Mouse (Mus musculus): ENCODE results near the gene Abca13. TPM values are rescaled to one million over a fixed set of nuclear protein-coding genes. Genes with fewer than 3 reads are reported as not detected.

The Abca13 gene
- polyA plus RNA-seq, 1 experiment from 2014 or later, result not detected

DNA sequence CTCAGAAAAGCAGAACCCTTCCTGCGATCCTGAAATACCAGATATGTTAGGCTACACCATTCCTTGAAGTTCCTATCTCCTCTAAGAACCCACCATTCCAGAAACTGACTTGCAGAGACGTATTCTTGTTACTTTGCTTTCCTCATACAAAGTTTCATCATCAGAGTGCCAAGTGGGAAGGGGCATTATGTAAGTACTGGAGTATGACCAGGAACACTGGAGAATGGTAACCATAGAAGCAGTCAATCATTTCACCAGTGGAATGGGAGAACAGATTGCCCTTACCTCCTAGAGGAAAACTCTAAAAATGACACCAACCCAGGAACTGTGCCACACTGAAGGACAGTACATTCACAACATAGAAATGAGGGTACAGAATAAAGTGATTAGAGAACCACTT, 368.3 kb downstream of the Abca13 start:
- Histone ChIP-seq H3K36me3 (no peaks in the 10 kb centered on the region), H3K9ac (replicated peaks) (no peak overlapping the region), H3K27me3 (no peaks in the 10 kb centered on the region), H3K27ac (replicated peaks) (no peak overlapping the region), H3K4me2 (replicated peaks) (no peak overlapping the region), H3K4me3 (no peak overlapping the region), H3K4me1 (no peaks in the 10 kb centered on the region), H3K9me3 (no peaks in the 10 kb centered on the region)
- 89% methylated on average over 2 of the region's 2 CpGs for WGBS
- ATAC-seq (ENCODE audit: low FRiP score, low read depth), result no peak

DNA sequence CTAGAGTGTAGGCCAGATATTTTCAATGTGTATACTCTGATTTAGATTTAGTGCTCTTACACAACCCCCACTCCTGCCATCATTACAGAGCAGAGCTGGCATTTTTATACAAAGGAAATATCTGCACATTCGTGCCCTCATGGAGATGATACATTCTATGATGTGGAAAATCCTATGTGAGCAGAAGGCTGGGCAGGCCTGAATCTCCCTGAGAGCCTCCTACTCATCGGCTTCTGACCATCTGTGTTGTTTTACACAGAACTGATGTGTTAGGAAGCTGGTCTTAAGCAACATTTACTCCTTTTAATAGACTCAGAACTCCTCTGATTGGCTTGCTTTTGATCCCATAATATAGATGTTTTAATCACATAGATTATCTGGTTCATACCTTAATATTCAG, 376.6 kb downstream of the Abca13 start:
- no peaks in the 10 kb centered on the region for H3K9me3 ChIP-seq
- H3K27me3 ChIP-seq, result no peaks in the 10 kb centered on the region
- H3K4me3 ChIP-seq, result no peak overlapping the region
- ATAC-seq (ENCODE audit: low FRiP score, low read depth), result no peak
- H3K4me2 ChIP-seq (replicated peaks), result no peak overlapping the region
- H3K36me3 ChIP-seq, result no peaks in the 10 kb centered on the region
- no peak overlapping the region for H3K9ac ChIP-seq (replicated peaks)
- 86% methylated on average over 2 of the region's 2 CpGs for WGBS
- no peak overlapping the region for H3K27ac ChIP-seq (replicated peaks)
- H3K4me1 ChIP-seq, result no peaks in the 10 kb centered on the region

DNA sequence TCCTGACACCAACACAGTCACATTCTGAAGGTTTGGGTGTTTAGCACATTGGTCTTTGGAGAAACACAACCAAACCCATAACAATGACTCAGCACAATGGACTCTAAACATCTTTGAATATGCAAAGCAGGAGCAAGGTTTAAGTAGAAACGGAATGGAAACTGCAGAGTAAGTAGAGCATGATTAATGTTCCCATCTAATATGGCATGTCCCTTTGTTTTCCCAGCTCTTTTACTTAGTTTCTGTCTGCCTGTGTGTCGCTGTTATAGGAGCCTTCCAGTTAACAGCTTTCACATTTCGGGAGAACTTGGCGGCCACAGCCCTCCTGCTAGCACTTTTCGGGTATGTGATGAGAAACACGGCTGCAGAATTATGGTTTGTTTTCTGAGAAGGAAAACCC, 378.6 kb downstream of the Abca13 start:
- no peak overlapping the region for H3K9ac ChIP-seq (replicated peaks)
- no peak overlapping the region for H3K4me3 ChIP-seq
- no peak for ATAC-seq (ENCODE audit: low FRiP score, low read depth)
- no peaks in the 10 kb centered on the region for H3K9me3 ChIP-seq
- WGBS, result 76% methylated on average over 6 of the region's 6 CpGs
- H3K4me2 ChIP-seq (replicated peaks), result no peak overlapping the region
- no peaks in the 10 kb centered on the region for H3K27me3 ChIP-seq
- H3K4me1 ChIP-seq, result no peaks in the 10 kb centered on the region
- H3K27ac ChIP-seq (replicated peaks), result no peak overlapping the region
- no peaks in the 10 kb centered on the region for H3K36me3 ChIP-seq

DNA sequence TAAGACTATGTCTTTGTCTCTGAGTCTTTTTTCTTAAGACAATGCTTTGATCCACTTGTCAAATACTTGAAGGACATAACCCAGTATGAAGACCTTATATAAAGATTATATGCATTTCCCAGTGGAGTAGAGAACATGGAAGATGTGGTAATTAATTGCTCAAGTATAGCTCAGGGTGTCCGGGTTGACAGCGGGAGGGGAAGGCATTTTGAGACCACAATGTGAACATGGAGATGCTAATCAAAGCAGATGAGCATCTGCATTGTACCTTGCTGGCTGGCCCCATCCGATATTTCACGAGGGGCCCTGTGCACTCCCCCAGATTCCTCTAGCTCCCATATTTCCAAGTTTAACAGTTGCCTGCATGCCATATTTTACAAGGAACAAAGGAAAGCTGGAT, 383.2 kb downstream of the Abca13 start:
- Histone ChIP-seq H3K4me3 (no peak overlapping the region), H3K4me2 (replicated peaks) (no peak overlapping the region), H3K9me3 (no peaks in the 10 kb centered on the region), H3K36me3 (no peaks in the 10 kb centered on the region), H3K27ac (replicated peaks) (no peak overlapping the region), H3K9ac (replicated peaks) (no peak overlapping the region), H3K27me3 (no peaks in the 10 kb centered on the region), H3K4me1 (no peaks in the 10 kb centered on the region)
- peak; percentile 82 for ATAC-seq (ENCODE audit: low FRiP score, low read depth)
- 59% methylated on average over 4 of the region's 4 CpGs for WGBS

DNA sequence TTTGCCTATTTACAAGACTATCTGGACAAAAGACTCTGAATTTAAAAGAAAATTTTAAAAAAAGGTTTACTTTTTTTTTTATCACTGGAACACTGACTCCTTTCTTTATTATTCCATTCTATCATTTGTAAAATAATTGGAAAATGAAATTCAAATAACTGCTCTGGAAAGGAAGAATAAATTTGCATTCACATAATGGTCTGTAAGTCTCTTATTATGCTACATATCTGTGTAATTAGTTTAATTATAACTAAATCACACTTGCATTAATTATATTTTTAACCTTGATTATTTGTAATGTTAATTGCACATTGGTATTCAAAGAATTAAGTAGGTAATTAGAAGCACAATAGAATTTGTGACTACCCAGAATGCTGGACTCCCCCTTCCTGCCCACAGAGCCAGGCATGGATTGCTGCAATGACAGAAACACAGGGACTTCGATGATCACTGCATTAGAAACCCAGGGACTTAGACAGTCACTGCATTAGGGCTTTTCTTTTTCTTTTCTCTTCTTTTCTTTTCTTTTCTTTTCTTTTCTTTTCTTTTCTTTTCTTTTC, 400.1 kb downstream of the Abca13 start:
- no peak overlapping the region for H3K9ac ChIP-seq (replicated peaks)
- no peaks in the 10 kb centered on the region for H3K27me3 ChIP-seq
- H3K4me2 ChIP-seq (replicated peaks), result no peak overlapping the region
- no peaks in the 10 kb centered on the region for H3K4me1 ChIP-seq
- ATAC-seq (ENCODE audit: low FRiP score, low read depth), result peak; percentile 66; the same call in 1 of the 2 replicates
- H3K9me3 ChIP-seq, result no peaks in the 10 kb centered on the region
- H3K36me3 ChIP-seq, result no peaks in the 10 kb centered on the region
- WGBS, result 71% methylated on average over 1 of the region's 1 CpGs
- H3K4me3 ChIP-seq, result no peak overlapping the region
- H3K27ac ChIP-seq (replicated peaks), result no peak overlapping the region

DNA sequence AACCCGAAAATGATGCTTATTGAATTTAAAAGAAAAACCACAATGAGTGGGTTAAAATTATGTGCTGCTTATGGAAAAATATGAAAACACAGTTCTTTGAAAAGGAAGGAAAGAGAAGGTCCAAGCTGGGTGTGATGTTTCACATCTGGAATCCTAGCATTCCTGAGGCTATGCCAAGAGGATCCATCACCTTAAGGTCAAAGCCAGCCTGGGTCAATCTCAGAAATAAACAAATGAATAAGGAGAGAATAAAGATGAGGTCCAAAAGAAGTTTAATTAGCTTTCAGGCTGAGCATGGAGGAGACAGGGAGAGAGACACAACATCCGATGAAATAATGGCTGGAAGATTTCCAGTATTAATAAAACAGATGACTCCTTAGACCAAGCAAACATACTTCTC, 405.6 kb downstream of the Abca13 start:
- H3K36me3 ChIP-seq, result no peaks in the 10 kb centered on the region
- WGBS, result 67% methylated on average over 2 of the region's 2 CpGs
- no peak overlapping the region for H3K27ac ChIP-seq (replicated peaks)
- no peaks in the 10 kb centered on the region for H3K9me3 ChIP-seq
- no peak overlapping the region for H3K4me3 ChIP-seq
- ATAC-seq (ENCODE audit: low FRiP score, low read depth), result no peak
- H3K27me3 ChIP-seq, result no peaks in the 10 kb centered on the region
- no peaks in the 10 kb centered on the region for H3K4me1 ChIP-seq
- H3K4me2 ChIP-seq (replicated peaks), result no peak overlapping the region
- no peak overlapping the region for H3K9ac ChIP-seq (replicated peaks)

DNA sequence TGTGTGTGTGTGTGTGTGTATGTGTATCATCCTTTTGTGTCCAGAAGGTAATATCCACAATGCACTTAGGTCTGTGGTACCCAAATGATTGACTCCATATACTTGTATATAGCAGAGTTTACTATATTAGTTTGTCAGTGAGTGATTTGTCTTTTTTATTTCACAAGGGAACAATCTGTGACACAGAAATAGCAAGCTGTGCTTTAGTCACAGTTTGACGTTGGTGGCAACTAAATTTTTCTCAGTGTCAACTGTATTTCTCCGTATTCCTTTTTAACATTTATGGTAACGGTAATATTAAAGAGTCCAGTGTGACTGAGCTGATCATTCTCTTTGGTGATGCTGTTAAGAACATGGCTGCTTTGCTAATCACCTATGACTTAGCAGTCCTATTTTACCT, 409.4 kb downstream of the Abca13 start:
- Histone ChIP-seq H3K9ac (replicated peaks) (no peak overlapping the region), H3K27me3 (no peaks in the 10 kb centered on the region), H3K4me3 (no peak overlapping the region), H3K4me1 (no peaks in the 10 kb centered on the region), H3K36me3 (no peaks in the 10 kb centered on the region), H3K9me3 (no peaks in the 10 kb centered on the region), H3K27ac (replicated peaks) (no peak overlapping the region), H3K4me2 (replicated peaks) (no peak overlapping the region)
- ATAC-seq (ENCODE audit: low FRiP score, low read depth), result no peak
- 88% methylated on average over 3 of the region's 3 CpGs for WGBS

DNA sequence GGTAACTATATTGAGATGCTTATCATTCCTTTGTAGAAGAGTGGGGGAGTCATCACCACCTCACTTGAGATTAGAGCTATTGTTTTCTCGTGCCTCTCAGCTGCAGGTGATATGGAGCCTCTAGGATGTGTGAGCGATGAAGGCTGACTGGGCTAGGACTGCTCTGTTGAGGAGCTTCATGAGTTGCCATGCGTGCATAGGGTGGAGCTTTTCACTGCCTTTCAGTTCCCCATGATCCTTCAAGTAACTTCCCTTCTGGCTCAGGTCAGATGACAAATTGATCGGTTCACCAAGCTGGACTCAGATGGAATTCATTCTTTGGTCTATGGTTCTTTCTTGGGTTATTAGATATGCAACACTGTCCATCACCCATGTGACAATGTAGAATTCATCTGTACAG, 410.4 kb downstream of the Abca13 start:
- ATAC-seq (ENCODE audit: low FRiP score, low read depth), result no peak
- H3K27ac ChIP-seq (replicated peaks), result no peak overlapping the region
- H3K4me3 ChIP-seq, result no peak overlapping the region
- no peak overlapping the region for H3K9ac ChIP-seq (replicated peaks)
- H3K4me2 ChIP-seq (replicated peaks), result no peak overlapping the region
- H3K36me3 ChIP-seq, result no peaks in the 10 kb centered on the region
- no peaks in the 10 kb centered on the region for H3K27me3 ChIP-seq
- WGBS, result 81% methylated on average over 4 of the region's 4 CpGs
- H3K4me1 ChIP-seq, result no peaks in the 10 kb centered on the region
- no peaks in the 10 kb centered on the region for H3K9me3 ChIP-seq

DNA sequence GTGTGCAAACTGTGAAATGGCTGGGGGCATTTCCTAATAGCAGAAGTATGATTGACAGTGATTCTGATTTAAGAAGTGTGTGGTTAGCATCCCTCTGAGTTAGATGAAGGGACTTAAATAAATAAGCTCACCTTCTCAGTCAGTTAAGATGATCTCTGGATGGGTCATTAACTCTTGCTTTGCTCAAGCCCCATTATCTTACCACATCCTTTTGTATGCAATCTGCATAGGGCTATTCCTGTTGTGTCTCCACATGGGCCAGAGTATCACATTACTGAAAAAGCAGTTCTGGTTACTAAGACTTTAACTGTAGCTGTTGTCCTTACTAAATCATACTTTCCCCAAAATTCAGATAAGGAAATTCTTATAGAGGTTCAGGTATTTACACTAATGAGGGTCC, 416.5 kb downstream of the Abca13 start:
- Histone ChIP-seq H3K36me3 (no peaks in the 10 kb centered on the region), H3K9ac (replicated peaks) (no peak overlapping the region), H3K4me1 (no peaks in the 10 kb centered on the region), H3K4me3 (no peak overlapping the region), H3K27me3 (no peaks in the 10 kb centered on the region), H3K9me3 (no peaks in the 10 kb centered on the region), H3K4me2 (replicated peaks) (no peak overlapping the region), H3K27ac (replicated peaks) (no peak overlapping the region)
- ATAC-seq (ENCODE audit: low FRiP score, low read depth), result no peak

DNA sequence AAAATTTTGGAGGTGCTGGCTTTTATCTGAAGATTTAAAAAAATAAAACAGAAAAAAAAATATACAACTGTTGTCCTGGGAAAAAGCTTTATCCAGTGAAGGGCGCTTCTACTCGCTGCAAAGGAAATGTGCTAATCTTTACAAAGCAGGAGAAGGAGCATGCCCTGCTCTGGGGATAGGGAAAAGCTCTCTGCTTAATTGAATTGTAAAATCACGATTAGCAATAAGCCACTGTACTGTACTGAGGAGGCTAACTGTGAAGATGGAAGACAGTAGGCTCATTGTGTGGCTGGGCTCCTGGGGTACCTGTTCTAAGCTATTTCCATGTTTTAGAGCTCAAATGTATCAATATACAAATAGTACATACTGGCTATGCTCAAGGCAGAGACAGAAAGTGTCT, 417.3 kb downstream of the Abca13 start:
- Histone ChIP-seq H3K9me3 (no peaks in the 10 kb centered on the region), H3K4me3 (no peak overlapping the region), H3K36me3 (no peaks in the 10 kb centered on the region), H3K27ac (replicated peaks) (no peak overlapping the region), H3K9ac (replicated peaks) (no peak overlapping the region), H3K4me1 (no peaks in the 10 kb centered on the region), H3K27me3 (no peaks in the 10 kb centered on the region), H3K4me2 (replicated peaks) (no peak overlapping the region)
- ATAC-seq (ENCODE audit: low FRiP score, low read depth), result no peak
- WGBS, result 65% methylated on average over 3 of the region's 3 CpGs

DNA sequence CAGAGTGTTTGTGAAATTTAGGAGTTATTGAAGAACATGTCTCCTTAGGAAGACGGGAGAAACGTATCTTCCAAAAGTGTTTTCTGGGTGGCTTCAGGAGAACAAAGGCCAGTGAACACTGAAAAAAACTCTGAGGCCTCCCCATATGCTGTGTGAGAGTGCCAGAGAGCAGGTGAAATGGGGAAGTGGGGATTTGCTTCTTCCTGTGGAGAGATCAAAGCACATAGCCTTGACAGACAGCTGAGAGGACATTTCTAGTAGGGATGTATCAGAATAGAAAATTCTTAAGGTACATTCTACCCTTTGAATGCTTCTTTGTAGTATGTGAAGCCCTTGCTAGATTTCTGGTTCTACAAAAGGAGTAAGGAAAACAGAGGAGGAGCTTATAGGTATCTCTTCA, 424.4 kb downstream of the Abca13 start:
- no peaks in the 10 kb centered on the region for H3K36me3 ChIP-seq
- no peak for ATAC-seq (ENCODE audit: low FRiP score, low read depth)
- H3K4me1 ChIP-seq, result peaks cover 3% of the 10 kb centered on the region; the same call in 1 of the 2 replicates
- no peak overlapping the region for H3K9ac ChIP-seq (replicated peaks)
- H3K4me3 ChIP-seq, result no peak overlapping the region
- no peak overlapping the region for H3K27ac ChIP-seq (replicated peaks)
- 45% methylated on average over 2 of the region's 2 CpGs for WGBS
- no peaks in the 10 kb centered on the region for H3K27me3 ChIP-seq
- H3K4me2 ChIP-seq (replicated peaks), result no peak overlapping the region
- H3K9me3 ChIP-seq, result no peaks in the 10 kb centered on the region

DNA sequence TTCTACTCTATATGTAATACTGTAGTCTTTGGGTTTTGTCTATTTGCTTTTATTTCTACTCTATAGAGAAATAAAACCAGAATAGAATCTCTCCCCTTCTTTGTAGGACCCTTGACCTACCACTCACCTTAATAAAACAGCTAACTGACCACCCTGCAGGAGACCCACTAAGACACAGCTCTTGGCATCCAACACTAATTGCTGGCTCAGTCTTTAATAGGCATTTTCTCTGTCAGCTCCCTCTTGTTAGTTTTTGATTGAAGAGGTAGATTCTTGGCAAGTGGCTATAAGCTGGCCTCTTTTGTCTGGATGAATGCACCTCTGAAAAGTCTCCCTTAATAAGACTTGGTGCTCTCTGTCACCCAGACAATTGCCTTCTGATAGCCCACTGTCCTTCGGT, 424.9 kb downstream of the Abca13 start:
- Histone ChIP-seq H3K4me1 (peaks cover 3% of the 10 kb centered on the region; the same call in 1 of the 2 replicates), H3K9ac (replicated peaks) (no peak overlapping the region), H3K27me3 (no peaks in the 10 kb centered on the region), H3K4me2 (replicated peaks) (no peak overlapping the region), H3K27ac (replicated peaks) (no peak overlapping the region), H3K4me3 (no peak overlapping the region), H3K9me3 (no peaks in the 10 kb centered on the region), H3K36me3 (no peaks in the 10 kb centered on the region)
- ATAC-seq (ENCODE audit: low FRiP score, low read depth), result no peak
- 41% methylated on average over 1 of the region's 1 CpGs for WGBS

DNA sequence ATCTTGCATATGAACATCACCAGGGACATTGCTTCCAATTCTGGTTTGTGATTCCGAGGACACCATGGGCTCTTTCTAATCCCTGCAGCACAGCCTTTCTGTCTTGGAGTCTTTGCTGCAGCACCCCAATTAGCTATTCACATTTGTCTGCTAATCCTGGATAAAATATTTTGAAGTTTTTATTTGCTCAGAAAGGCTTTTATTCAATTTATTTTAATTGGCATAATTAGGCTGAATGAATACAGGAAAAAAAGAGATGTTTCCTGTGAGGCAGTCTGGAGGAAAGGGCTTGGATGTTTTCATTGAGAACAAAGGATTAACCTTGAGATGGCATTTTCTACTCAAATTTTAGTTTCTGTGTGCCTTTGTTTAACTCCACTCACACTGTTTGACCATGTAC, 428.2 kb downstream of the Abca13 start:
- Histone ChIP-seq H3K9ac (replicated peaks) (no peak overlapping the region), H3K4me2 (replicated peaks) (no peak overlapping the region), H3K27ac (replicated peaks) (no peak overlapping the region), H3K27me3 (no peaks in the 10 kb centered on the region), H3K9me3 (no peaks in the 10 kb centered on the region), H3K4me1 (peaks cover 3% of the 10 kb centered on the region; the same call in 1 of the 2 replicates), H3K4me3 (no peak overlapping the region), H3K36me3 (no peaks in the 10 kb centered on the region)
- no peak for ATAC-seq (ENCODE audit: low FRiP score, low read depth)
- 47% methylated on average over 1 of the region's 1 CpGs for WGBS
